Mouse (Mus musculus): ENCODE results near the gene Rpl22.

GRCm38 (mm10) chr4:152338419-152339292 lies 13.1 kb downstream of the Rpl22 start, which contains the start of gene Chd5:
- TF ChIP-seq CTCF (IDR thresholded peaks at IDR 0.05; ENCODE audit: extremely low read depth, insufficient read depth, low read length) (no peak), POLR2A (IDR thresholded peaks at IDR 0.05; ENCODE audit: extremely low read depth, insufficient read depth, low read length) (no peak)

Measured in cortical plate, adult 2 months (tissue).